In the genomic region with DNA sequence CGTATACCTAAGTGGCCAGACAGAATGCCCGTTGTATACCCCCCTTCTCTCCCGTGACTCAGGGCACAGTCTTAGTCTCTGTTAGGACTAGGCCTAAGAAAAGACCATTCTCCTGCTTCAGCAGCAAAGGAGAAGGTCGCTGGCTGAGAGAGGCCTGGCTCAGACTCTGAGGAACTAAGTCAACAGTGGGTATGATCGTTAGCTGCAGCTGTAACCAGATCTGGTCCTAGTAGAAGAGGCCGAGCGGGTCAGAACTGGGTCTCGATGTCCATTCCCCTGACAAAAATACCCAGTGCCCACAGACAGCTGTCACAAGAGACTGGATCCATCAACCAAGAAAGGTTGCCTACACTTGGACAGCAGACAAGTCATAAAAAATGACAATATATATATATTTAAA, we compare ENCODE assay signal across 20 mouse cellular contexts. TPM values are rescaled to one million over a fixed set of nuclear protein-coding genes. Genes with fewer than 3 reads are reported as not detected.
"Had no signal": no experiment of that assay in that cellular context is flagged by ENCODE, and none has a peak within 500 bp of the region (broad histone marks: within the 10 kb centered on the region; RNA-seq: fewer than 3 reads in every experiment).

No protein-coding gene starts in this region.

- H3K4me2 ChIP-seq: limb, embryonic 12.5 days; midbrain, embryonic 12.5 days had no signal

- H3K27me3 ChIP-seq: limb, embryonic 12.5 days; midbrain, embryonic 12.5 days had no signal

- H3K9me3 ChIP-seq: limb, embryonic 12.5 days; midbrain, embryonic 12.5 days had no signal

- H3K4me1 ChIP-seq: limb, embryonic 12.5 days; midbrain, embryonic 12.5 days had no signal

- H3K27ac ChIP-seq: kidney, postnatal 0 days; limb, embryonic 12.5 days; liver, embryonic 14.5 days; midbrain, embryonic 12.5 days had no signal

- DNase-seq: kidney, postnatal 36 days; layer of hippocampus, adult 9-11 months; layer of hippocampus, postnatal 36 days; lung, adult 18-20 months; right cerebral cortex, adult 18-20 months; right cerebral cortex, postnatal 25 days; thymus, adult 18-20 months; thymus, postnatal 14 days had no signal

- H3K4me3 ChIP-seq: limb, embryonic 12.5 days; midbrain, embryonic 12.5 days had no signal

- H3K9ac ChIP-seq: limb, embryonic 12.5 days; liver, embryonic 14.5 days; midbrain, embryonic 12.5 days had no signal

RNA-seq across cellular contexts. Expression of gene Smbd1, which starts 13.2 kb away (rescaled TPM):
- total RNA-seq: layer of hippocampus, adult 18-20 months; layer of hippocampus, postnatal 36 days; left cerebral cortex, adult 8-10 months; left cerebral cortex, postnatal 25 days; liver, adult 2 months; megakaryocyte-erythroid progenitor cell, adult 5-6 weeks; midbrain, postnatal 0 days had no signal
- polyA plus RNA-seq: limb, embryonic 12.5 days; liver, adult 2 months; midbrain, embryonic 12.5 days; midbrain, postnatal 0 days; neural tube, embryonic 14.5 days; stomach, embryonic 14.5 days had no signal

RNA-seq across cellular contexts. Expression of gene Muc20, which starts 26.3 kb away (rescaled TPM):
- total RNA-seq: layer of hippocampus, adult 18-20 months; layer of hippocampus, postnatal 36 days; left cerebral cortex, adult 8-10 months; left cerebral cortex, postnatal 25 days; liver, adult 2 months; megakaryocyte-erythroid progenitor cell, adult 5-6 weeks had no signal
- polyA plus RNA-seq: limb, embryonic 12.5 days; liver, adult 2 months; midbrain, embryonic 12.5 days; midbrain, postnatal 0 days; neural tube, embryonic 14.5 days; stomach, embryonic 14.5 days had no signal
